Mouse (Mus musculus) gastrocnemius, adult 2 months (tissue): ENCODE measurements around the gene Cd47. TPM values are rescaled to one million over a fixed set of nuclear protein-coding genes. Genes with fewer than 3 reads are reported as not detected.

Source experiments
- DNase-seq: peaks from one replicate; pipeline ENCODE4 v3.0.0; 2022
- H3K27ac ChIP-seq: fragments of 200-600 bp; 2 replicates; pipeline ENCODE4 v1.8.1; 2022; ENCODE audit warnings: mild to moderate bottlenecking
- H3K4me3 ChIP-seq: fragments of 200-600 bp; 2 replicates; pipeline ENCODE4 v1.8.1; 2022; ENCODE audit warnings: mild to moderate bottlenecking, moderate library complexity
- CTCF ChIP-seq: fragments of 200-600 bp; IDR thresholded peaks from 2 replicates; pipeline ENCODE4 v1.8.1; 2022; ENCODE audit warnings: antibody characterized with exemption, mild to moderate bottlenecking, moderate library complexity
- intact Hi-C: fragments of 180-260 bp; cut with DNase I; formaldehyde crosslinking; loops from one replicate; pipeline ENCODE4 v1.15.1; 2025
- total RNA-seq, 2 experiments: library from RNA; stranded (reverse); gene quantifications; 2 replicates each; pipeline ENCODE4 v1.2.3; 2021

Gene Cd47
- total RNA-seq, 2 experiments from 2014 or later: 24.0 to 29.3 TPM

- Histone ChIP-seq H3K4me3 (no peak overlapping the region), H3K27ac (no peak overlapping the region)
- intact Hi-C loops: no loop called here
- no peak for TF ChIP-seq CTCF
- no peak for DNase-seq
Observed at GRCm38 (mm10) chr16:49921677-49922076, 121.3 kb downstream of the Cd47 start.

GRCm38 (mm10) chr16:49922098-49922497, 121.8 kb downstream of the Cd47 start:
- Histone ChIP-seq H3K4me3 (no peak overlapping the region), H3K27ac (no peak overlapping the region)
- intact Hi-C loops: no loop called here
- no peak for DNase-seq
- TF ChIP-seq CTCF: no peak

GRCm38 (mm10) chr16:49923720-49924119, 123.4 kb downstream of the Cd47 start:
- DNase-seq: peak; percentile 31
- no peak for TF ChIP-seq CTCF
- Histone ChIP-seq H3K27ac (peak overlapping the region; percentile 56; the same call in 1 of the 2 replicates), H3K4me3 (no peak overlapping the region)
- intact Hi-C loops: no loop called here

GRCm38 (mm10) chr16:49924941-49925340, 124.6 kb downstream of the Cd47 start:
- no peak for DNase-seq
- no peak overlapping the region for H3K27ac ChIP-seq
- intact Hi-C loops: no loop called here
- no peak overlapping the region for H3K4me3 ChIP-seq
- TF ChIP-seq CTCF: no peak

- intact Hi-C loops: no loop called here
- no peak for DNase-seq
- H3K4me3 ChIP-seq: no peak overlapping the region
- H3K27ac ChIP-seq: no peak overlapping the region
- TF ChIP-seq CTCF: no peak
Observed at GRCm38 (mm10) chr16:49933274-49933673, 132.9 kb downstream of the Cd47 start.

- intact Hi-C loops: no loop called here
- no peak for DNase-seq
- H3K27ac ChIP-seq: no peak overlapping the region
- H3K4me3 ChIP-seq: no peak overlapping the region
- no peak for TF ChIP-seq CTCF
Observed at GRCm38 (mm10) chr16:49936008-49936443, 135.7 kb downstream of the Cd47 start.

- no peak for DNase-seq
- intact Hi-C loops: no loop called here
Observed at GRCm38 (mm10) chr16:49936793-49937192, 136.5 kb downstream of the Cd47 start.

GRCm38 (mm10) chr16:49937218-49938165, 137.2 kb downstream of the Cd47 start:
- no peak for TF ChIP-seq CTCF
- H3K4me3 ChIP-seq: peak overlapping the region; percentile 37
- H3K27ac ChIP-seq: peak overlapping the region; percentile 40; the same call in 1 of the 2 replicates
- intact Hi-C loops: no loop called here
- DNase-seq: no peak

More at GRCm38 (mm10) chr16:49936793-49937192, 136.5 kb downstream of the Cd47 start:
- Histone ChIP-seq H3K4me3 (no peak overlapping the region), H3K27ac (0 out of 2 replicates have a peak overlapping the region, but pooled peaks have one; percentile 24)
- no peak for TF ChIP-seq CTCF

GRCm38 (mm10) chr16:49938483-49939301, 138.4 kb downstream of the Cd47 start:
- intact Hi-C loops: no loop called here
- DNase-seq: no peak
- Histone ChIP-seq H3K4me3 (no peak overlapping the region), H3K27ac (no peak overlapping the region)
- no peak for TF ChIP-seq CTCF

- no peak for DNase-seq
- Histone ChIP-seq H3K27ac (no peak overlapping the region), H3K4me3 (no peak overlapping the region)
- intact Hi-C loops: no loop called here
- TF ChIP-seq CTCF: no peak
Observed at GRCm38 (mm10) chr16:49939376-49939775, 139.0 kb downstream of the Cd47 start.

GRCm38 (mm10) chr16:49940473-49940872, 140.1 kb downstream of the Cd47 start:
- Histone ChIP-seq H3K27ac (no peak overlapping the region), H3K4me3 (no peak overlapping the region)
- no peak for DNase-seq
- TF ChIP-seq CTCF: no peak
- intact Hi-C loops: no loop called here

GRCm38 (mm10) chr16:49941031-49941430, 140.7 kb downstream of the Cd47 start:
- no peak overlapping the region for H3K4me3 ChIP-seq
- TF ChIP-seq CTCF: no peak
- intact Hi-C loops: no loop called here
- no peak for DNase-seq
- no peak overlapping the region for H3K27ac ChIP-seq

- no peak for TF ChIP-seq CTCF
- DNase-seq: no peak
- intact Hi-C loops: no loop called here
- H3K27ac ChIP-seq: no peak overlapping the region
- no peak overlapping the region for H3K4me3 ChIP-seq
Observed at GRCm38 (mm10) chr16:49943726-49944125, 143.4 kb downstream of the Cd47 start.
